Mouse (Mus musculus) adrenal gland, postnatal 14 days (tissue): ENCODE data around the gene Slc35c2. TPM values are rescaled to one million over a fixed set of nuclear protein-coding genes. Genes with fewer than 3 reads are reported as not detected.

Experiments used
- DNase-seq: peaks from one replicate; pipeline ENCODE4 v3.0.0; 2021; ENCODE audit warnings: mixed read lengths
- long read RNA-seq, 2 experiments: library from polyadenylated mRNA; stranded (forward); transcript quantifications; one replicate each; pipeline ENCODE4 v2.0.0; 2021
- total RNA-seq: library from RNA; stranded (reverse); gene quantifications from 2 replicates; pipeline ENCODE4 v1.2.3, GENCODE M21; 2021

Gene Slc35c2
- total RNA-seq, result 32.8 and 36.4 TPM in 2 replicates
- long read RNA-seq, experiment 1, transcript Slc35c2-204 (10 exons, 2,008 nt), result major isoform, 20 of 64 reads
- long read RNA-seq, experiment 1, partial matches to known transcripts, result 12 of 64 reads
- long read RNA-seq, experiment 1, other reads (novel, unspliced or antisense), result 30 of 64 reads
- long read RNA-seq, experiment 2, transcript Slc35c2-204 (10 exons, 2,008 nt), result major isoform, 16 of 42 reads
- long read RNA-seq, experiment 2, partial matches to known transcripts, result 12 of 42 reads
- long read RNA-seq, experiment 2, other reads (novel, unspliced or antisense), result 14 of 42 reads

- peak; percentile 95 for DNase-seq
These were observed at the start of gene Slc35c2 for GRCm38 (mm10) chr2:165287202-165287984. TSS of gene Slc35c2 (minus strand) at chr2:165287869.

DNA sequence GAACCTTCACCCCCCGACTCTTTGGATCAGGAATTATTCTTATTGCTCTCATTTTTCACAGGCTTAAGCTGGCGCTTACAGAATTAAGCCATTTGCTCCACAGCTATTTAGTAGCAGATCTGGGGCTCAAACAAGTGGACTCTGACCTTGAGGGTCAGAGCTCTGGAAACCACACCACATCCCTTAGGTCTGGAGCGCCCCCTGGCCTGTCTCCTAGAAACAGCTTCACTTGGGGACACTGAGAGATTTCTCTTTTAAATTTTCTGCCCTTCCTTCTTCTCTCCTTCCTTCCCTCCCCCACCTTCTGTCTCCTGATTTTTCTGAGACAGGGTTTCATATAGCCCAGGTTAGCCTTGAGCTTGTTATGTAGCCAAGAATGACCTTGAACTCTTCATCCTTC lies 49.5 kb upstream of the Slc35c2 start:
- DNase-seq, result peak; percentile 86

DNA sequence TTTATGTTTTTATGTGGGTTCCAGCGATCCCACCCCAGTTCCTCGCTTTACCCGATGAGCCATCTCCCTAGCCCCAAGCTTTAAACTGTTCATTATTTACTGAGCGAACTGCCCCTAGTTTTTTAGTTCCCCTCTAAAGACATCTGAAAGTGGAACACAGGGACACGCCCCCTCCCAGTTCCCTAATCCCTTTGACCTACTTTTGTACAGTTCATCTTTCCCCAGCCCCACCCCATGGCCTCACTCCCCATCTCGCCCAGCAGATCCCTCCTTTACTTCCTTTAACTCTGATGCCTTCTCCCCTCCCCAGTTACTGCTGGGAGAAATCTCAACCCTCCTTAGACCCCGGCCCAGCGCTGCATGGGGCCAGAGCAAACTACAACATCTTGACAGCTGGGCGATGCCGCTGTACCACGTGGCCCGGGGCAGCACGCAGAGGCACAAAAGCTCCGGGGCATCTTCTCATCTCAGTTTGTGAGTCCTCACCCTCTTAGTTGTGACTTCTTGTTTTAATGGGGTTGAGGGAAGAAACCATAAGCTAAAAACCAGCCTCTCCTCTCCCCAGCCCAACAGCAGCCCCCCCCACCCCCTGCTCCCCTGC lies 45.0 kb upstream of the Slc35c2 start:
- DNase-seq, result no peak

DNA sequence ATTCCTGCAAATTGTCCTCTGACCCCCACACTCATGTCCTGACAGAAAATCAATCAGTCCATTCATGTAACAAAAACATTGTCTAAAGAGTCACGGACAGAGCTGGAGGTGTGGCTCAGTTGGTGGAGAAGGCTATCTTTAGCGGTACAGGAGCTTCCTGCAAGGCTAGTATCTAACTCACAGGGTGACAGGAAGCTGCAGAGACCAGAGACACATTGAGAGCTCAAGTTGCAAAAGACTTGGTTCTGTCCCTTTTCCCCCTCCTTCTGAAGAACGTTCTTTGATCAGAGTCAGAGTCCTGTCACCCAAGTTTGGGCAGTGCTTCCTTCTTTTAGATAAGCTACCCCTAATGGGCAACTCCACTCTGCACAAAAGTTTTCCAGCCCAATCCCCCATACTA lies 42.0 kb upstream of the Slc35c2 start:
- no peak for DNase-seq

- no peak for DNase-seq
These were observed 41.1 kb upstream of the Slc35c2 start for GRCm38 (mm10) chr2:165328746-165329145.

DNA sequence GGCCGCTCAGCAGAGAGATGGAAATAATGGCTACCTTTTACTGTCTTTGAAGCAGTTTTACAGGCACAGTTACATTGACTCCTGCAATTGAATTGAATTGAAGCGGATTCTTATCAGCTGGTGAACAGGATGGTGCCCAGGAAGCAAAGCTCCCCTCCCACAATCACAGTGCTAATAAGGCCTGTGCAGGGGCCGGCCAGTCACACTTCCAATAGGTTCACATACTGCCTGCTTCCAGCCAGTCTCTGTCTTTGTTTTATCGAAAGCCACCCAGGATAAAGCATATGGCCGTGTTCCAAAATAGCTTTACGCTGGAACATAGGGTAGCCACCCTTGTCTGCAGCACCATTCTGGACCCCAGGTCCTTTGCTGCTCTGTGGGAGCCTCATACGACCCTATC lies 39.7 kb upstream of the Slc35c2 start:
- DNase-seq, result no peak

- DNase-seq, result peak; percentile 97
These were observed 38.9 kb upstream of the Slc35c2 start, which contains the start of gene Elmo2 for GRCm38 (mm10) chr2:165326304-165327190. TSS of gene Elmo2 (minus strand) at chr2:165326479.

DNA sequence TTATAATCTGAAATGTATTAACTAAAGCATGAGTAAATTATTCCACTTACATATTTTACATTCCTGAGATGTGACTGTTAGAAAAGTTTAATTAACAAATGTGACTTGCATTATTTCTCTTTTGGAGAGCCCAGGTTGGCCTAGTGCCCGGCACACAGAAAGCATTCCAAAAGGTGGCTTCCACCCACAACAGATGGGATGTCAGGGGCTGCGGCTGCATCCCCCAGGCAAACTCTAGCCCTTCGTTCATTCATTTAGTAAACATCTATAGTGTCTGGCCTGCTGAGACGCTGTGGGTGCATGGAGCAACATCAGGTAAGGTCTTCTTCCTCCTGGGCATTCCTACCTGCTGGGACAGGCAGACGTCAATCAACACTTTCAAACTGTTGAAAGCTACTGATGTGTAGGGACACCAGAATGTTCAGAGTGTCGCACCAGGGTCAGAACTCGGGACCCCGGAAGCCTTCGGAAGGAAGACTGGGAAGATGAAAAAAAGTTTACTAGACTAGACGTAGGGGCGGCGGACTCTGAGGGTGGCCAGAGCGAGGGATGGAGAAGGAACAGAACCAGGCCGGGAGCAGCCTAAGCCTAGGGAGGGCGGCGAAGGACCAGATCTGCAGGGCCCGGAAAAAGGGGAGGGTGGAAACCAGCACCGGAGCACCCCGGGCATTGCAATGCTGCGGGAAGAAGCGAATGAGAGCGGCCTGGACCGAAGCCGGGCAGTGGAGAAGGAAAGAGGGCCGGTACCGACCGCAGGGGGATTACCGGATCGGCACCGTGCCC lies 38.0 kb upstream of the Slc35c2 start:
- DNase-seq, result peak; percentile 36

DNA sequence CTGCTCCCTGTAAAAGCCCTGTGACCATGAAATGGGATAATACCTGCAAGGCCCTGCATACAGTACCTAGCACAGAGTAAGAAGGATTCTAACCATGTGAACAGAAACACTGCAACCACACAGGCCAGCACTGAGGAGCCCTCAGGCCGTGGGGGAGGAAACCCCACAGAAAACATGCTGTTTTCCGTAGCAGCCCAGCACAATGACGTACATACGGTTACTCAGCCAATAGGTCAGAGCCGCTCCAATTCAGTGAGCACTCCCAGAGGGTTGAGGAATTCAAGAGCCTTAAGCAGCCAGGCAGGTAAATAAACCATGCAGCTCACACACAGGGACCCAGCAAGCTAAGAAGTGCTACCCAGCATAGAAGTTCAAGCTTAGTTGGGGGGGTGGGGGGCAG lies 36.3 kb upstream of the Slc35c2 start:
- no peak for DNase-seq

DNA sequence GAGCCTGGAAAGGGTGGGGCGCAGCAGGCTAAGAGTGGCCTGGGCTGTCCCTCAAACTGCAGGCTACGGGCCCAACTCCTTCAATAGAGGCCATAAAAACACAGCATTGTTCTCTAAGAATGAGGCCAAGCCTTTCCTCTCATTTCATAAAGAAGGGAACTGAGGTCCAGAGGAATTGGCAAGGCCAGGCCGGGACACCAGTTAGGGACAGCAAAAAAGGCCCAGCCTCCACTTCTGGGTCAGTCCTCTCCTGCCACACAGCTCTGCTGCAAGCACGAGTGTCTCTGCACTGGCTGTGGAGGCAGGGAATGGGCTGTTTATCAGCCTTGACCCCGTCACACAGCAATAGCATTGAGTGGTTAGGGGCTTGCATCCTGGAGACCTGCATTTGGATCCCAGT lies 35.8 kb upstream of the Slc35c2 start:
- no peak for DNase-seq

DNA sequence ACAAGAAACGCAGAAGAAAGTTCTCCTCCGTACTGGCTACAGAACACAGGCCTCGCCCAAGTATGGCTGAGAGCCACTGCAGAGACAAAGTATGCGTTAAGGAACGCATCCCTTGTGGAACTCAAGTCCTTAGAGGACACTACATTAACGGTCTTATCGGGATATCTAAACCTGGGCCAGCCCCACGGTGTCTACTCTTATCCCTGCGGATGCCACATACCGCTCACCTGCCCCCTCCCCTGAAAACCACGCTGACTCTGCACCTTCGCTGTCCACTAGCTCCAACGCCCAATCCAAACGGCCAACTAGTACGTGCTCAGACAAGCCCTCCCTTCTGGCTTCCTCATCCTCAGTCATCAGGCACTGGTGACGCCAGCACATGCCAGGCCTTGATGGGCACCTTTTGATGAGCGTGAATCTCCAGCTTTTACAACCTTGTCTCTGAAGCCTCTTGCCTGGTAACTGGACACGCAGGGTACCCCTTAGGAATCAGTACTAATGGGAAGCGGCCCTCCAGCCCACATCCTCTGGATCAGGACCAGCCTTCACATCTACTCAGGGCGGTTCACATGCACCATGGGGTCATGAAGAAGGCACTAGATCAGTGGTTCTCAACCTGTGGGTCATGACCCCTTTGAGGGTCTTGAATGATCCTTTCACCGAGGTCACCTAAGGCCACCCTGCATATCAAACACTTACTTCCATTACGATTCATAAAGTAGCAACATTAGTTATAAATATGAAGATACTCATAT lies 34.5 kb upstream of the Slc35c2 start:
- no peak for DNase-seq

DNA sequence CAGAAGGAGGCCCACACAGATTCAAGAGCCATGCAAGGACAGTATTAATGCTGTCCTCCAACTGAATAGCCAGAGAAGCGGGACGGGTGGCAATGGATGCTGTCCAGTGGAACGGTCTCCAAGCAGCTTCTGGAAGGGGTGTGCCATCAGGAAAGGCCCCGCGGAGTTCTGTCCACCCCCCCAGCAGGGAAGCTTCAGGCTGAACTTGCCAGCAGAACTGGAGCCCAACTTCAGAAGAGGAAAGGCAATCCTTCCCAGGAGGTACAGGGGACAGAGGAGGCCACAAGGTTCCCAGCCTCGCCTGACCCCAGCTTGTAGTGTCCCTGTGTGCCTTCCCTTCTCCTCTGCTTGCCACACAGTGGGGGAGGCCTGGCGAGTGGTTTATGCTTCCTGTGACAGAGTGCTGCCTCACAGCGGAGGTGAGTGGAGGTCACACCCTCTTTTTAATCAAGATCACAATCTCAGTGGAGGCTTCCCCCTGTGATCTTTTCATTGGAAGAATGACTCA lies 33.8 kb upstream of the Slc35c2 start:
- DNase-seq, result peak; percentile 68

DNA sequence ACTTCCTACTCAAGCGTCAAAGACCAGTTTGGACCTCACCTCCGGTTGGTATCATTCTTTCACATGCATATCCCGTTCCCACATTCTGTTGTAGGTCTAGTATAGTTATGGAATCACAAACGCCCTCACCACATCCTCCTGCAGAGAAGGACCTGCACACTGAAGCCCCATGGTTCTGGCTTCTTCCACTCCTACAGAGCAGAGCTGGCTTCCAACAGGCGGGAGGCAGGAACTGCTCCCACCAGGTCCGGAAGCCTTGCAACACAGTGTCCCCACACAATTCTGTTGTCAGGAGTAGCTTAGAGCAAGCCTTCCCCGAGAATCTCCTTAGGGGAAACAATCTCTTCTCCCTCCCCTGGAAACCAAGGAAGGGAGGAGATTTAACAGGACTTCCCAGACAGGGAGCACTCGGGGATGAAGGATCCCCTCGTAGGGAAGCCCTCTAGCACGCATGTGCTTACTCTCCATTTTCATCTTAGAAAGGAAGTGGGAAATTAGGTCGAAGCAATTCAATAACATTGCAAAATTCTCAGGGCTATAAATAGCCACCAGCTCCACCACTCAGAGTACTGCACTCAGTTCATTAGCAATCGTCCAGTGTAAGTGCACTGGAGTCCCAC lies 33.0 kb upstream of the Slc35c2 start:
- DNase-seq, result peak; percentile 52

GRCm38 (mm10) chr2:165319503-165319902 lies 31.8 kb upstream of the Slc35c2 start:
- no peak for DNase-seq

DNA sequence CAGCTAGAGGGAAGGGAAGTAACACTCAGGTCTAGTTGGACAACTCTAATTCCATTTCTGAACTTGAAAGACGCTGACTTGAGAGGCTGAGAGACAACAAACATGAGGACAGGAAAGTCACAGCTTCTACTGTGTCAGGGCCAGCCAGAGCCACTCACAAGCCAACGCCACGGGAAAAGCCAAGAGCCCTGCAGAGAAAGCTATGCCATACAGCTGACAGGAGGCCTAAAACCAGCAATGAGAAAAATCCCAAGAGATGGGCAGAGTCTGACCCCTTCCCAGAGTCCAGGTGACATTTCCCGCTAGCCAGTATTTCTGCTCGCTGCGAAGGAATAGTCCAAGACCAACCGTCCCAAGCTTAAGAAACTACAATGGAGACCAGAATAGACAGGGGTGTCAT lies 31.3 kb upstream of the Slc35c2 start:
- peak; percentile 35 for DNase-seq

- no peak for DNase-seq
These were observed 30.1 kb upstream of the Slc35c2 start for GRCm38 (mm10) chr2:165317621-165318263.

GRCm38 (mm10) chr2:165316837-165317473 lies 29.3 kb upstream of the Slc35c2 start:
- DNase-seq, result peak; percentile 73

GRCm38 (mm10) chr2:165316204-165316603 lies 28.5 kb upstream of the Slc35c2 start:
- DNase-seq, result no peak

- DNase-seq, result no peak
These were observed 26.5 kb upstream of the Slc35c2 start for GRCm38 (mm10) chr2:165314197-165314596.
